Mouse (Mus musculus) CH12.LX (cell line): ENCODE measurements around the gene Ccdc148. TPM values are rescaled to one million over a fixed set of nuclear protein-coding genes. Genes with fewer than 3 reads are reported as not detected.

Experiments
- DNase-seq: peaks from one replicate; pipeline ENCODE4 v3.0.0-alpha.2; 2013; ENCODE audit errors: extremely low read depth
- H3K27ac ChIP-seq: 2 replicates; pipeline ENCODE4 v1.5.1; 2012; ENCODE audit warnings: low read depth, mild to moderate bottlenecking, control low read depth, moderate library complexity; ENCODE audit not compliant: insufficient read depth
- H3K27me3 ChIP-seq: replicated peaks from 2 replicates; pipeline ENCODE3; 2012; ENCODE audit warnings: inconsistent platforms
- H3K36me3 ChIP-seq, 2 experiments: replicated peaks in 1 of 2; 2 replicates each; pipeline versions ENCODE3 to v1.6.1; 2012; ENCODE audit warnings: inconsistent platforms in 1 of 2, low read length in 1 of 2, mild to moderate bottlenecking in 1 of 2, mixed read lengths in 1 of 2, moderate library complexity in 1 of 2; ENCODE audit not compliant: control insufficient read depth in 1 of 2, insufficient read depth in 1 of 2
- H3K4me1 ChIP-seq, 2 experiments: 2 replicates each; pipeline ENCODE4 v1.6.1; 2012; ENCODE audit warnings: inconsistent platforms in 1 of 2, moderate library complexity in 1 of 2; ENCODE audit not compliant: insufficient read depth in 2 of 2, control insufficient read depth in 1 of 2
- H3K4me2 ChIP-seq: 2 replicates; pipeline ENCODE4 v1.6.1; 2012; ENCODE audit warnings: low read depth, mild to moderate bottlenecking, control low read depth; ENCODE audit not compliant: poor library complexity, insufficient read depth, severe bottlenecking
- H3K4me3 ChIP-seq, 3 experiments: fragments of 150-350 bp in 1 of 3; sonication (generic) in 1 of 3; replicated peaks in 1 of 3; 2 replicates each; pipeline versions ENCODE3 to v1.5.1; 2011 to 2012; ENCODE audit warnings: low read depth in 2 of 3, low read length in 2 of 3, mild to moderate bottlenecking in 2 of 3, moderate library complexity in 2 of 3, control low read depth in 1 of 3, improper control_type of control experiment in 1 of 3, inconsistent platforms in 1 of 3, mixed read lengths in 1 of 3; ENCODE audit not compliant: poor library complexity in 1 of 3
- H3K79me2 ChIP-seq: replicated peaks from 2 replicates; pipeline ENCODE4 v1.6.1; 2012; ENCODE audit warnings: mild to moderate bottlenecking, moderate library complexity; ENCODE audit not compliant: control insufficient read depth, poor library complexity, insufficient read depth, severe bottlenecking; ENCODE audit errors: extremely low read depth
- H3K9ac ChIP-seq: 2 replicates; pipeline ENCODE4 v1.6.1; 2012; ENCODE audit warnings: low read depth, mild to moderate bottlenecking, control low read depth, moderate library complexity; ENCODE audit not compliant: insufficient read depth
- H3K9me3 ChIP-seq: replicated peaks from 2 replicates; pipeline ENCODE3; 2012; ENCODE audit warnings: low read length, inconsistent platforms, mixed read lengths
- BHLHE40 ChIP-seq: IDR thresholded peaks from 2 replicates; pipeline ENCODE4 v1.6.1; 2011; ENCODE audit warnings: mild to moderate bottlenecking, low read depth, low read length, improper control_type of control experiment
- CHD2 ChIP-seq: IDR thresholded peaks from 2 replicates; pipeline ENCODE4 v1.6.1; 2011; ENCODE audit warnings: low read length, improper control_type of control experiment
- CTCF ChIP-seq, 2 experiments: IDR thresholded peaks in 1 of 2; conservative IDR thresholded peaks in 1 of 2; 2 replicates each; pipeline ENCODE4 v1.5.1; 2011 to 2012; ENCODE audit warnings: low read depth in 2 of 2, low read length in 2 of 2, improper control_type of control experiment in 1 of 2, inconsistent platforms in 1 of 2, mild to moderate bottlenecking in 1 of 2, moderate library complexity in 1 of 2
- ELF1 ChIP-seq: IDR thresholded peaks from 2 replicates; pipeline ENCODE4 v1.6.1; 2014; ENCODE audit warnings: low read depth, mild to moderate bottlenecking, inconsistent platforms, low read length, improper control_type of control experiment
- ETS1 ChIP-seq: conservative IDR thresholded peaks from 2 replicates; pipeline ENCODE4 v1.6.1; 2012; ENCODE audit warnings: low read depth, mild to moderate bottlenecking, inconsistent platforms, low read length, improper control_type of control experiment, moderate library complexity
- GABPA ChIP-seq: IDR thresholded peaks from 2 replicates; pipeline ENCODE4 v1.6.1; 2012; ENCODE audit warnings: low read depth, low read length, improper control_type of control experiment, inconsistent platforms; ENCODE audit not compliant: insufficient replicate concordance
- HCFC1 ChIP-seq: IDR thresholded peaks from 2 replicates; pipeline ENCODE4 v1.6.1; 2012; ENCODE audit warnings: low read depth, mild to moderate bottlenecking, inconsistent platforms, low read length, improper control_type of control experiment
- IRF4 ChIP-seq: IDR thresholded peaks from 2 replicates; pipeline ENCODE4 v1.6.1; 2014; ENCODE audit warnings: low read depth, mild to moderate bottlenecking, inconsistent platforms, low read length, improper control_type of control experiment
- JUN ChIP-seq: IDR thresholded peaks from 2 replicates; pipeline ENCODE4 v1.6.1; 2011; ENCODE audit warnings: low read depth, mild to moderate bottlenecking, low read length, improper control_type of control experiment, moderate library complexity; ENCODE audit not compliant: insufficient read depth
- JUND ChIP-seq: conservative IDR thresholded peaks from 2 replicates; pipeline ENCODE4 v1.6.1; 2011; ENCODE audit warnings: low read depth, low read length, improper control_type of control experiment
- MAFK ChIP-seq: IDR thresholded peaks from 2 replicates; pipeline ENCODE4 v1.6.1; 2011; ENCODE audit warnings: low read length, improper control_type of control experiment; ENCODE audit not compliant: insufficient replicate concordance
- MAZ ChIP-seq: IDR thresholded peaks from 2 replicates; pipeline ENCODE4 v1.6.1; 2012; ENCODE audit warnings: low read depth, mild to moderate bottlenecking, inconsistent platforms, low read length, improper control_type of control experiment, moderate library complexity
- MEF2A ChIP-seq: IDR thresholded peaks from 2 replicates; pipeline ENCODE4 v1.6.1; 2014; ENCODE audit warnings: low read depth, mild to moderate bottlenecking, inconsistent platforms, low read length, improper control_type of control experiment, borderline replicate concordance
- NELFE ChIP-seq: IDR thresholded peaks from 2 replicates; pipeline ENCODE4 v1.6.1; 2011; ENCODE audit warnings: low read depth, low read length, improper control_type of control experiment
- NRF1 ChIP-seq: IDR thresholded peaks from 2 replicates; pipeline ENCODE4 v1.6.1; 2014; ENCODE audit warnings: low read depth, mild to moderate bottlenecking, inconsistent platforms, low read length, improper control_type of control experiment, moderate library complexity
- PAX5 ChIP-seq: IDR thresholded peaks from 2 replicates; pipeline ENCODE4 v1.6.1; 2012; ENCODE audit warnings: low read length, inconsistent platforms, mixed read lengths
- POLR2A ChIP-seq: IDR thresholded peaks from 2 replicates; pipeline ENCODE4 v1.6.1; 2011; ENCODE audit warnings: low read depth, mild to moderate bottlenecking, improper control_type of control experiment, low read length
- POLR2AphosphoS2 ChIP-seq: IDR thresholded peaks from 2 replicates; pipeline ENCODE4 v1.6.1; 2011; ENCODE audit warnings: low read depth, low read length, improper control_type of control experiment
- RAD21 ChIP-seq: IDR thresholded peaks from 2 replicates; pipeline ENCODE4 v1.6.1; 2011; ENCODE audit warnings: low read depth, mild to moderate bottlenecking, low read length, improper control_type of control experiment, moderate library complexity
- RCOR1 ChIP-seq: conservative IDR thresholded peaks from 2 replicates; pipeline ENCODE4 v1.6.1; 2012; ENCODE audit warnings: low read depth, mild to moderate bottlenecking, inconsistent platforms, low read length, improper control_type of control experiment
- SIN3A ChIP-seq: IDR thresholded peaks from 2 replicates; pipeline ENCODE4 v1.6.1; 2012; ENCODE audit warnings: low read length, improper control_type of control experiment, inconsistent platforms
- USF1 ChIP-seq: IDR thresholded peaks from 2 replicates; pipeline ENCODE4 v1.6.1; 2014; ENCODE audit warnings: low read depth, mild to moderate bottlenecking, inconsistent platforms, low read length, improper control_type of control experiment
- USF2 ChIP-seq: conservative IDR thresholded peaks from 2 replicates; pipeline ENCODE4 v1.6.1; 2011; ENCODE audit warnings: low read depth, low read length, improper control_type of control experiment
- ZC3H11A ChIP-seq: IDR thresholded peaks from 2 replicates; pipeline ENCODE4 v1.6.1; 2012; ENCODE audit warnings: low read depth, mild to moderate bottlenecking, inconsistent platforms, low read length, improper control_type of control experiment
- ZKSCAN1 ChIP-seq: IDR thresholded peaks from 2 replicates; pipeline ENCODE4 v1.6.1; 2012; ENCODE audit warnings: low read depth, inconsistent platforms, low read length, improper control_type of control experiment, borderline replicate concordance
- ZNF384 ChIP-seq: IDR thresholded peaks from 2 replicates; pipeline ENCODE4 v1.6.1; 2012; ENCODE audit warnings: low read depth, low read length, improper control_type of control experiment, inconsistent platforms
- dilution Hi-C: fragments of 300-500 bp; cut with MboI; formaldehyde crosslinking; loops from 2 replicates; pipeline ENCODE4 v1.14.3; 2020; ENCODE audit warnings: low sequenced_read_pairs; ENCODE audit not compliant: extremely low pct_unique_long_range_greater_than_20kb, extremely low pct_ligation_motif_present
- in situ Hi-C: fragments of 300-500 bp; cut with MboI; formaldehyde crosslinking; loops from 3 replicates; pipeline ENCODE4 v1.14.3; 2019; ENCODE audit warnings: low sequenced_read_pairs, low pct_ligation_motif_present, low pct_unique_long_range_greater_than_20kb, mixed read lengths
- polyA plus RNA-seq: library from polyadenylated mRNA; unstranded; fragments of >175 nt; gene quantifications from 2 replicates; pipeline ENCODE4 v1.2.1, GENCODE M21; 2012; ENCODE audit warnings: low read depth; ENCODE audit not compliant: insufficient read length
- total RNA-seq, 2 experiments: library from RNA; depleted of rRNA; stranded (reverse); fragments of 300-350 nt in 1 of 2; fragments of >200 nt in 1 of 2; gene quantifications; 2 replicates each; pipeline ENCODE4 v1.2.3; 2012 to 2014

Ccdc148 gene
- total and polyA plus RNA-seq, 3 experiments, result not detected

DNA sequence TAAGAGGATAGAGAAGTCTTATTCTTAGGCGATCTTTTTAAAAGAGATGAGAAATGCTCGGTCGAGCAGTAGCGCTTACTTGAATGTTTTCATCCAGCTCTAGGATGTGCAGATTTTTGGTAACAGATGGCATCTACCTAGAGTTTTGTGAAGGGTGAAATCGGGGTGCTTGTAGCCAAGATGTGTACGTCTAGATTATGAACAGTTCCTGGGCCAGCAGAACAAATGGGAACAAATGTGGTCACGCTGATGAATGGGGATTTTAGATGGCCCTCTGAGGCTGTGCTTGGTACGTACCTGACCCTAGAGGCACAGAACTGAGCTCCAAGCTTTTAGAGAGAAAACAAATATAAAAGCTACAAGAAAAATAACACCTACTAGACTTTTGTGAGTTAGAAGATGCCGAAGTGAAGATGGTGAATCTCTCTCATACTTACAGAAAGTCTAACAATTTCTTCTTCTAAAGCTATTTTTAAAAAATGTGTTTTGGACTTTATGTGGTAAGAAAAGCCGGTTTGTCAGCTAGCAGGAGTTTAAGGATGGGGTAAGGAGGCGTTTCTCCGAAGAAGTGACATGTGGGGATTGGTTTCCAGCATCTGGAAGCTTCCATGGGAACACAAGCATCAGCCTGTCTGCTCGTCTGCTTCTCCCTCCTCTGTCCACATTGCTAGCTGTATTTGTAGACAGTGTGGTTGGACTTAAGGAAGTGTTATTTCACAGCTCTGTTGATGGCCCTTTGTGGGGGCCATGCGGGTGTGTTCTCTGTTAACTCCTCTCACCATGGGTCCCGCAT, 21.0 kb upstream of the Ccdc148 start:
- H3K36me3 ChIP-seq, result no peaks in the 10 kb centered on the region
- dilution Hi-C loops, result no loop called here
- no peak overlapping the region for H3K4me3 ChIP-seq
- TF ChIP-seq JUND, result no peak
- no peak for TF ChIP-seq ZC3H11A
- no peak for TF ChIP-seq NRF1
- TF ChIP-seq CHD2, result no peak
- no peak for TF ChIP-seq JUN
- no peak for TF ChIP-seq RAD21
- no peak for TF ChIP-seq SIN3A
- TF ChIP-seq GABPA, result no peak
- TF ChIP-seq PAX5, result no peak
- no peak for TF ChIP-seq POLR2AphosphoS2
- no peak for TF ChIP-seq ZKSCAN1
- TF ChIP-seq MAZ, result no peak
- TF ChIP-seq MEF2A, result no peak
- TF ChIP-seq BHLHE40, result no peak
- no peak for TF ChIP-seq MAFK
- no peak for TF ChIP-seq ETS1
- TF ChIP-seq CTCF (conservative IDR thresholded peaks at IDR 0.05 in 1 of 2, IDR thresholded peaks at IDR 0.05 in 1 of 2; ENCODE audit: low read depth in 2 of 2, low read length in 2 of 2), result no peak
- TF ChIP-seq USF2, result no peak
- TF ChIP-seq, all 38 proteins: peak for 0
- H3K4me2 ChIP-seq, result no peak overlapping the region
- H3K9ac ChIP-seq, result no peak overlapping the region
- in situ Hi-C loops, result no loop called here
- H3K4me1 ChIP-seq, result no peaks in the 10 kb centered on the region
- peaks cover 63% of the 10 kb centered on the region for H3K9me3 ChIP-seq
- DNase-seq, result no peak
- H3K27me3 ChIP-seq, result no peaks in the 10 kb centered on the region
- H3K27ac ChIP-seq, result no peak overlapping the region
- H3K79me2 ChIP-seq, result no peaks in the 10 kb centered on the region

DNA sequence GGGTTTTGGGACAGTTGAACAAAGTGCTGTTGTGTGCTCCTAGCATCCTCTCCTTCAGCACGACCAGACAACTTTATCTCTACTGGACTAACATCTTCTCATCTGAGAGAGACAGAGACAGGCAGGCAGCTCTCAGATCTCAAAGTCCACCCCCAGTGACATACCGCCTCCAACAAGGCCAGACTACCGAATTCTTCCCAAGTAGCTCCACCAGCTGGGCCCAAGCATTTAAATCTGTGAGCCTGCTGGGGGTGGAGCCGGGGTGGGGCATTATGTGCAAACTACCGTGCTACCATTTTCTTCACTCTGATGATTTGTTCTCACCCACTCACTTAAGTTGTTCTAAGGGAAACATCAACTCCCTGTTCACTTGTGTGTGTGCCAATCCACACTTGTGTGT, 19.0 kb upstream of the Ccdc148 start:
- no peaks in the 10 kb centered on the region for H3K79me2 ChIP-seq
- no peak for TF ChIP-seq IRF4
- no peak for TF ChIP-seq RCOR1
- TF ChIP-seq USF1, result no peak
- TF ChIP-seq ZNF384, result no peak
- TF ChIP-seq BHLHE40, result no peak
- TF ChIP-seq POLR2A, result no peak
- no peak for TF ChIP-seq HCFC1
- TF ChIP-seq PAX5, result no peak
- no peak for TF ChIP-seq ELF1
- no peak for TF ChIP-seq NELFE
- no peaks in the 10 kb centered on the region for H3K36me3 ChIP-seq
- no peak overlapping the region for H3K27ac ChIP-seq
- peaks cover 72% of the 10 kb centered on the region for H3K9me3 ChIP-seq
- in situ Hi-C loops, result no loop called here
- H3K9ac ChIP-seq, result no peak overlapping the region
- dilution Hi-C loops, result no loop called here
- H3K27me3 ChIP-seq, result no peaks in the 10 kb centered on the region
- no peak overlapping the region for H3K4me3 ChIP-seq
- DNase-seq, result no peak
- H3K4me2 ChIP-seq, result no peak overlapping the region
- no peaks in the 10 kb centered on the region for H3K4me1 ChIP-seq
